Mouse (Mus musculus) cerebellum, adult 9-11 months (tissue): ENCODE data around the gene Fam120a.

Experiments
- DNase-seq: peaks from one replicate; pipeline ENCODE4 v3.0.0; 2022

Gene Fam120a

DNA sequence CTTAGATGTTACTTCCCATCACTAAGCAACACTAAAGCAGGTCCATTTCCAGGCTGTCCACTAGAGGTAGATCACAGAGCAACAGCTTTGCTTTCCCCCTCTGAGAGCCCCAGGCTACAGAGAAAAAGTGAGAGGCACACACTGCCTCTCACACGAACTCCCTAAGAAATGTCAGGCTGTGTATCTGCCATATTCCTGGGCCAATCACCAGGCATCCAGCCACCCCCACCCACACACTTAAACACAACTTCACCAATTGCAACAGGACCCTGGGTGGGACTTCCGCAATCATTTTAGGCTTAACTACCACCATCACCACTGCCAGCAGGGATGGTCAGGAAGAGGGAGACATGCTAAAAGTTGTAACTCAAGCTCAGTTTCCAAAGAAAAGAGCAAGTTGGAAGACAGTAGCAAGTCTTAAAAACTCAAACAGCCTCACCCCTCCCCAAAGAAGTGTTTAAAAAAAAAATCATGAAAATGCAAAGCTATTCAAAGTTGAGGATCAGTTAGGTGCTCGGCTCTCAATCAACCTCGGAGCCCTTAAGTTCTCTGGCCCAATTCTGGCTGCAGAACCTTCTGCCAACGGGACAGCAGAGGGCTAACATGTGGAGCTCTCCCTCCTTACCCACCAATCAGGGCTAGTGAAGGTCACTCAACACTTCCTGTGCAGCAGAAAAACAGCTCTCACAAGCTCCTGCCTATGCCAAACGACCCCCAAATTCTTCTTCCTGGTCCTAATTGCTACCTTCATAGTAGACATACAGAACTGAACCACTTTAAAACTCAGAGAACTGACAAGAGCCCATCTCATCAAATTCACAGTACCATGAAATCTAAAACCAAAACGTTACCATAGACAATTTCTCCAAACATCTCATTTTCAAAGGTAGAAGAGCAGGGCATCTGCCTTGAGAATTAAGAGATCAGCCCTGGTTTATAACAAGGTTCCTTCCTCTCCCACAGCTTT, 2.0 kb downstream of the Fam120a start:
- peak; percentile 54 for DNase-seq

DNA sequence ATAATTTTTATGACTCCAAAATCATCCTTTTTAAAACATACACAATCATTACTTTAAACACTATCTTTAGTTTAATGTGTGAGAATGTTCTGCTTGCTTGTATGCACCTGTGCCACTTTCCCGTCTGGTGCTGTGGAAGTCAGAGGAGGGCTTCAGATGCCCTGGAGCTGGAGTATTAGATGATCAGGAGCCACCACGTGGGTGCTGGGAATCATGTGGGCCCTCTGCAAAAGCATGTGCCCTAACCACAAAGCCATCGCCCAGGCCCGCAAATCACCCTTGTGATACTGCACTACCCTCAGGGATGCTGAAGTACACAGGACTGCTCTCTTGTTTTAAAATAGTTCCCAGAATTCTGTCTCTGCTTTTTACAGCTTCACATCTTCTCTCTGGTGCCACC, 3.0 kb downstream of the Fam120a start:
- DNase-seq = no peak

DNA sequence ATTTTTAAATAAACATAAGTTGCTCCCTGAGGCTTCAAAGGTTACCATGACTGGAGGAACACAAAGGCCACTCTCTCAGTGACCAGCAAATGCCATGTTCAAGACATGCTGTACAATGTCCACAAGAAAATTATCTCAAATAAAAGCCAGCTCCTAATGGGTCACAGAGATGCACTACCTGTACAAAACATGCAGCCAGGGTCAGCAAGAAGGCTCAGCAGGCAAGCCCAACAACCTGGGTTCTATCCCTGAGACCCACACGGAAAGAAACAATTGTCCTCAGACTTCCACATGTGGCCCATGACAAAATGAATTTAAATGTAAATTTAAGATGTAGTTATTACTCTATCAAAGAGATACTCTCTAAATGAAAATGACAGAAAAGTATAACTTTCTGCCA, 4.7 kb downstream of the Fam120a start:
- no peak for DNase-seq

DNA sequence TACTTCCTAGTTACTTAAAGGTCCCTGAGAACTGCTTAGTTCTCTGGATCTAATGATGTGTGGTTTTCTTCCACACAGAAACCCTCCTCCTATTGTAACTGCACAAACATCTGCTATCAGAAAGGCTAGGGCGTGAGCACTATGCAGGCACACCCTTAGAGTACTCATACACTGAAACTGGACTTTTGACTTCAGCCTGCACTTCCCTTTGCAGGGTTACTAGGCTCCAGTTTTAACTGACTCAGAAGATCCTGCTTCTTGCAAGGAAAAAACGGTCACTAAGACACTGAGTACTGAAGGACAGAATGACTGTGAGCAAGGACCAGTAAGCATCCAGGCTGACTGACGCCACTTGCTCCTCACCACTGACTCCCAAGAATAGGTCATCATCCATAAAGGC, 5.3 kb downstream of the Fam120a start:
- no peak for DNase-seq

DNA sequence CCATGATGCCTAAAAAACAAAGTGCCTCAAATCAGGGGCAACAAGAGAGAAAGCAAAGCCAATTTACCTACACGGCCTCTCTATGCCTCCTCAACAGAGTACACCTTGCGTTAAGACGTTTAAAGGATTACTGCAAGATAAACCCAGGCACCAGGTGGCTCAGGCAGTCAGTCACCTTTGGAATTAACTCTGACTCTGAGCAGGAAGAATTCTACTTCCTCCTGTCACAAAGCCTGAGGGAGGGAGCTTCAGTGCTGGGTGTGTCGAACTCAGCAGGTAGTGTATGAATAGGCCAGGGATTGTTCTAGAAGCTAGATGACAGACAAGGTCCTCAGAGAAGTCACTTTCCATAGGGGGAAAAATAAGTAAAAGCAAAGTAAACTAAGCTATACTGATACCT, 9.2 kb downstream of the Fam120a start:
- DNase-seq = no peak

DNA sequence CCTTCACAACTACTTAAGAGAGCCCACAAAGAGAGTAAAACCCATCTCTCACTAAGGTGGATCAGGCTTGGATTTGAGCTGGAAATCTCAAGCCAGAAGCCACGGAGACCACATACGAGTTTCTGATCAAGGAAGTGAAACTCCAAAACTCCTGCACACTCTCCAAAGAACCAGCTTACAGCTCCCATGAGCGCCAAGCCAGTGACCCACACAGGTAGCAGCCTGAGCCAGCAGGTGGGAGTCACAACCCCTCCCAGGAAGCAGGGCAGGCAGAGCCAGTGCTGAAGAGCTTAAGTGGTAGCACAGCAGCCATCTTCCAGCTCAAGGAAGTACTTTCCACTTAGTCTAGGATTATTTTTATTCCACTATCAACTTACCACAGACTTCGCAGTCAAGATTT, 13.0 kb downstream of the Fam120a start:
- DNase-seq = no peak

DNA sequence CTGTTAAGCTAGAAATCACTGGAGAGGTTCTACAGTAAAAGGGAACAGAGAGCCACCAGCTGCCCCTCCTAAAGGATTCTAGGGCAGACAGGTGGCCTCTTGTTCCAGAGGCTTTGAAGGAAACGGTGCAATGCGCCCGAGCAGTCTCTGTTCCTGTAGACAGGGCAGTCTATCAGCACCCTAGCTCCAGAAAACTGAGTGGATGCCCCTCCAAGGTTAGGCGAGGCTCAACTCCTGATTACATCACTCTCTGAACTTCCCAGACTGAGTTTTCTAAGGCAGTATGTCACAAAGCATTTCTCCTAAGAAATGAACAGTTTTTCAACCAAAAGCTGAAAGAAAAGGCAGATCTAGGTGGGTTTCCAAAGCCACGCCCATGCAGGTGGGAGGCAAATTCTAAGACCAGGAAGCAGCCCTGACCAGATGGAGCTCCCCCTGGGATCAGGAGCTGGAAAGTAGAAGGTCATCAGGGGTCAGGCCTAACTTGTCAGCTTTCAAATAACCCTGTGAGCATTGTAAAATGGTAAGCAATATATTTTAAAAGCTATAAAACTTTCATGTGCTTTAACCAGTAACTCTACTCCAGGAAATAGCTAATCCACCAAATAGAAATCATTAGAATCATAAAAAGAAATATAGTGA, 17.1 kb downstream of the Fam120a start:
- DNase-seq = no peak

DNA sequence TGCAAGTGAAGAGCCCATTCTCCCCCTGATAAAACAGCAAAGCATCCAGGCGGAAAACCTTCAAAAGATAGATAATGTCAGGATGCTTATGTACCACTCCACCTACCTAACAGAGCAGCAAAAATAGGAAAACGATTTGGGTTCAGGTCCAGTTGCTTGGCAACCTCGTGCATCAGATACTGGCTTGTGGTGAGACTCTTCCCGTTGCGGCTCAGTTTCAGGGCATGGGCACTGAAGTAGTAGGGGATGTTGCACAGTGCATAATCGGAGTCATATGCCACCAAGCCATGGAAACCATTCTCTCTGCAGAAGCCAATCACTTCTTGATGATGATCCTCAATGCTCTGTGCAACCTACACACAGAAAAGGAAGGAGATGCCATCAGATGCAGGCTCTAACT, 18.9 kb downstream of the Fam120a start:
- DNase-seq = no peak

DNA sequence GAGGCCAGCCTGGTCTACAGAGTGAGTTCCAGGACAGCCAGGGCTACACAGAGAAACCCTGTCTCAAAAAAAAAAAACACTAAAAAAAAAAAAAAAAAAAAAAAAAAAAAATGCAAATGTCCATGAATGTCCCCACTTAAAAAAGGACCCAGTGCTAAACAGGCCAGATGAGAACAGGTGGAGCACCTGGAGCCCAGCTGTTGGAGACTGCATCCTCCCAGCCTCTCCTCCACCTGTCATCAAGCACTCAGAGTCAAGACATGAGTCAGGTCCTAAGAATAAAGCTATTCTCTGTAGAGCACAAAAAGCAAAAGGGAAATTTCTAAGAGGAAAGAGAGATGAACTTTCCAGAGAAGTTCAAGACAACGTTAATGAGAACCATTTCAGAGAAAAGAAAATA, 23.2 kb downstream of the Fam120a start:
- no peak for DNase-seq

DNA sequence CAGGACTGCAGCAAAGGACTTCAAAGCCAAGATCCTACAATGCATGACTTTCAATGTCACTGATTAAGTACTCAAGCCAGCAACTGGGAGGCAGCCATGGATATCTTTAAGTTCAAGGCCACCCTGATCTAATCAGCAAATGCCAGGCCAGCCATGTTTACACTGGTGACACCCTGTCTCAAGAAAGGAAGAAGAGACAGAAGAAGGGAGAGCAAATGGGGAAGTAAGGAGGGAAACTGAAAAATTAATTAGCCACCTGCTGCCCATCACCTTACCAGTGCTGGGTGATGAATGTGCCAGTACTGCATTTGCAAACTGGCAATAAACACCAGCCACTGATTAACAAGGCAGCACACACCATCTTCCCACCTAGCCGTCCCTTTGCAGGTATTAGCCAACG, 25.3 kb downstream of the Fam120a start:
- DNase-seq = no peak

DNA sequence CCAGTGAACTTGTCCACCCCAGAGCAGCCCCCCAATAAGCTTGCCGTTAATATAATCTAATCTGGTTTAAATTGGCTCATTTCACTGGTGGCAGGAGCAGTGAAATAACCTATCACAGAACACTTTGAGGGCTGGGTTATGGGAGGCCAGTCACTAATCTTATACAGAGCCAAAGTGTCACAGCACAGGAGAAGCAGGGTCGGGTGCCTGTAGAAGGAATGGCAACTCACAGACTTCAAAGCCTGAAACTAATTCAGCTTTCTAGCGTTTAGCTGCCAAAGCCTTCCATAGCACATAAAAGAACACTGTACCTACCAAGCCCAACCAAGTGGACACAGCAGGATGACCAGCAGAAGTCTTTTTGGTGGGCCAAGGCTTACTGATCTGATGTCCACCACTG, 26.0 kb downstream of the Fam120a start:
- DNase-seq = no peak

DNA sequence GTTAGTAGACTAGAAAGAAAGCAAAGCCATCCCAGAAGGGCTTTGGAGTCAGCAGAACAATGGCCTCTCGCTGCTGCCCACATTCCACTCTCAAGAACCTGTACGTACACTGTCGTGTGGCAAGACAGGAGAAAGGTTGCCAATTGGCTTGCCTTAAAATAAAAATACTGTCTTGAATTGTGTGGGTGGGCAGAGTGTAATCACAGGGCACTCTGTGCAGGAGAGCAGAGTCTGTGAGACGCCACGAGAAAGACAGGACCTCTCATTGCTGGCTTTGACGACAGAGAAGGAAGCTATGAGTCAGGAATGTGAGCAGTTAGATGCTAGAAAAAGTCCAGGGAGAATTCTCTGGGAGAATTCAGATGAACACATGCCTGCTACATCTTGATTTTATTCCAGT, 33.2 kb downstream of the Fam120a start:
- no peak for DNase-seq

DNA sequence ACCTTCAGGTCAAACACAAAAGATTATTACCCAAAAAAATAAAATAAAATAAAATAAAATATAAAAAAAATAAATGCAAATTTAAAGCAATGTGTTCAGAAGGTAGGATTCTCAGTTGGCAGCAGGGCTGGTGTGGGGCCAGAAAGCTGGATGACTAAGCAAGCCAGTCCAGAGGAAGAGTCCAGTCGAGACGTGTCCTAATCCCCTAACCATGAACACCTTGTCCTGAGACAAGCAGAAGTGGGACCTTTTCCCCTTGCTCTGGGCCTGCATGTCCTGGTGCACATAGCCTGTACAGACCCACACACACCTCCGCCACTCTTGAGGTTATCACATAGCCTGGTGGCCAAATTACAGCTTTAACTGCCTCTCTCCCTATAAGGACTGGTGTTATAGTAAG, 35.1 kb downstream of the Fam120a start:
- DNase-seq = no peak

DNA sequence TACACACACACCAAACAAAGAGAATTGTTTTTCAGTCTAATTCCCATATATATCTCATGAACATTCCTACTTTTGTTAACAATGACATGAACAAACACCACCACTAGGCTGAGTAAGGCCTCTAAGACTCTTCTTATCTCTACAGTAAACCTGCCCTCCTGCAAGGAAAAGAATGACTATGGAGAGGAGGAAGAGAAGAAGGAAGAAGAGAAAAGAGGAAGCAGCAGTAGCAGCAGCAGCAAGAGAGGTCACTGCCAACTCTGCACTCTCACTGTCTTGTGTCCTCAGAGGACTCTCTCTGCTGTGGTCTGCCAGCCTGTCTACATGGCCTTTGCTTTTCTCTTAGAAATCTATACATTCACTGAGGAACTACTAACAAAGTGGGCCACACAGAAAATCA, 36.1 kb downstream of the Fam120a start:
- DNase-seq = no peak

DNA sequence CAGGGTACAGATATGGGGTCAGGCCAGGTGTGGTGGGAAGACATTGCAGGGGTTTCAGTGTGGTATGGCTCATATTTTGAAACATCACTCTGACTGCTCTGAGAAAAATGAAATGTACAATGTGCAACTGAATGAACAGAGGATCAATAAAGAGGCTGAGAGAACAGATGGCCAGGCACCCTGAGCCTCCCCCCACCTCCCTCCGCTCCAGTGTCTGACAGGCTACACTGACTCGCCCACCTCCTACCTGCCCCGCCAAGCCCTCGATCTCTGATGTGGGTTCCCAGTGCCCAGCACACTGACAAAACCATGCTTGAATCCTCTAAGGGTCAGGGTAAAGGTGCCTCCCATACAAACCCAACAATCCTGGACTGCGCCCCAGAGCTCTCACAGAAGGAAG, 36.6 kb downstream of the Fam120a start:
- DNase-seq = no peak

DNA sequence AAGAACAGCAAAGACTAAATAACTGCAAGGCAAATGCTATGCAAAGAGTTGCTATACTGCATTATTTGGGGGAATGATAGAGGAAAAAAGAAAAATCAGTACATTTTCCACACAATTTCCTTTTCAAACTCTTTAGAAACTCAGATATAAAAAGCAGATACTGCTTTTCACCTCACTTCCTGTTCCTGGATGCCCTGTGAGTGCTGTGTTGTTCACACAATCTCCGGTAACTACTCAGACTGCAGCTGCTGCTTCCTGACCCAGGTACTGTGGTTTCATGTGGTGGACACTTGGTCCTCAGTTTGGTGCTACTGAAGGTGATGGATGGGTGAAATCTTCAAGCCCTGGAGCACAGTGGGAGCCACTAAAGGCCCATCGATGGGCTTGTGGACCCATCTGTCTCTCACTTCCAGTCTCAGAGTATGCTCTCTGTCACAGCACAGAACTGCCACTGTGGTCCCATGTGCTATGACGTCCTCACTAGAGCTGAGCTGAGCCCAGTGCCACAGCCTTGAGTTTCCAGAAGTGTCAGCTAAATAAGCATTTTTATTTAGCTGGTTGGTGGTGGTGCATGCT, 38.2 kb downstream of the Fam120a start:
- no peak for DNase-seq

DNA sequence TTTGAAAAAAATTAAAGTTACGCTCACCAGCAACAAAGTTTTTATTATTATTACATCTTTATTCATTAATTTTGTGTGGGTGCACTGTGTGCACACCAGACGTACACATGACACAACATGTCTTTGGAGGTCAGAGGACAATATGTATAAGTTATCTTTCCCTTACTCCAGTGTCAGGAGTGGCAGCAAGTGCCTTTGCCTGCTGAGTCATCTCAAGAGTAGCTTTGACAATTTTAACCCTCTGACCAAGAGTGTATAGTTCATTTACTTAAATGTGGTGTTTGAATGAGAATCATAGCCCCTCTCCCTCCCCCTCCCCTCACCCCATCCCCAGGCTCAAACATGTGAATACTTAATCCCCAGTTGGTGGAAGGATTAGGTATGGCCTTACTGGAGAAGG, 40.2 kb downstream of the Fam120a start:
- no peak for DNase-seq

DNA sequence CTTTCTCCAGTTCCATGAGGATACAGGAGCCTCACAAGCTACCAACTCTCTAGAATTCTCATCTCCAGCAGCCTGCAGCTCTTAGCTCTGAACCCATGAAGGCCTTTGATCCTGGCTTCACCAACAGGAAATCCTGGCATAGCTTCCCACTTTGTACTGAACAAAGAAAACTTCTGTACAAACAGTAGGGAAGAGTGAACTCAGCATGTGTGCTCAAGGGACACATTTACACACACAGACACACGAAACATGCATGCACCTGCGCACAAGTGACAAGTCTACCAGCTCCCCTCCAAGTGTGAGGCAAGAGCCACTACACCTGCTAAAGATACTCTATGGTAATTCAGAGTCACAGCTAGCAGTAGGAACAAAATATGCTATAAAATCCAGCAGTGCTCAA, 45.1 kb downstream of the Fam120a start:
- no peak for DNase-seq

DNA sequence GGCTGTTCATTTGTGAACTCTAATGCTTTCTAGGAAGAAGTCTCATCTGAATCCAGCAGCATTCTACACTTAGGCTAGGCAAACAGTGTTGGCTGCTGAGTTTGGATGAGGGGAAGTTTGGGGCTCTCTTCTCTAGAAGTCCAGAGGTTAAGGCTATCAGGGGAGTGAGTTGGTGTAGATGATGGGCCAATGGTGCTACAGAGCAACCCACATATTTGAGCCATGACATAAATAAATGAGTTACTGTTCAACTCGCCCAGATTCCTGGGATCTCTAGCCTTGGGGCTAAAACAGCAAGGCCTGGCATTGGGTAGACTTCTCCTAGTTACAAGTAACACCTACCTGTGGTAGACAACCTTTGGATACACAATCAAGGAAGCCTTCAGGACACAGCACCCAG, 46.6 kb downstream of the Fam120a start:
- DNase-seq = no peak

DNA sequence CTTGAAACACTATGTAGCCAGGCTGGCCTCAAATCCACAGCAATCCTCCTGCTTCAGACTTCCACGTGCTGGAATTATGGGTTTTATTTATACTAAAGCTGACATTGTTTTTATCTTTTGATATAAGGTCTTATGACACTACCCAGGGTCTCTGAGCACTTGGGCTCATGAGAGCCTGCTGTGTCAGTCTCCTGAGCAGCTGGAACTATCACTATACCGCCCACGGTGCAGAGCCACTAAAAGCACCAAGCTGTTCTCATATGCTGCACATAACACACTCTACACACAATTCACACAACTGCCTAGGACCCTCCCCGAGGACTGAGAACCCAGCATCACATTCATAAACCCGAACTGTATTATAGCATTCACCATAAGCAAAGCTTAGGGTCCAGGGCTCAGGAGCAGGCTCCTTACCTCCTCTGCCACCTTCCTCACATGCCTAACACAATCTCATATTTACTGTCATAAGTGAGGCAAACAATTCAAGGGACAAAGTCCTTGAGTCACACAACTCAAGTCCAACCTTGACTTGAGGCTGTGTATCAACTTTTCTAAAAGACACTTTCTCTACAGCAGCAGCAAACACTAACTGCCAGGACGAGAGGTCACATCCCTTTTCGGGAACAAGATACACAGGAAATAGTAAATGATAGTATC, 47.9 kb downstream of the Fam120a start:
- DNase-seq = no peak

DNA sequence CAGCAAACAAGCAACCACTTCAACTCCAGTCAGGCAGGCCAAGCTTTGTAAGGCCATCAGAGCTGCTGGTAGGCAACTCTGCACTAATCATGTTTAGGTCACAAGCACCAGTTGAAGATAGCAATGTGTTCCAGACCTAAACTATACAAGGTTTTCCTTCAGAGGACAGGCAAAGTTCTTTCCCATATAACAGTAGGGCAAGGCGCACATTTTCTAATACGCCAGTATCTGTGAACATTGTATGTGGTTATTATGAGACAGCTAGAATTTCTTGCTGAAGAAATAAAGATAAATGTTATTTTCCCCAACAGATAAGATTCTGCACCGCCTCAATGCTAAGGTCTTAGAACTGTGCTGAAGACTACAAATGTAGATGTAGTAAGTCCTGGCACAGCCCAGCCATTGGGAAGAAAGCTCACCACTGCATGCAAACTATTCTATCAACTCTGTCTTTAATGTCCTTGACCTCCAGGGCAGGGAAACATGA, 50.7 kb downstream of the Fam120a start:
- no peak for DNase-seq

DNA sequence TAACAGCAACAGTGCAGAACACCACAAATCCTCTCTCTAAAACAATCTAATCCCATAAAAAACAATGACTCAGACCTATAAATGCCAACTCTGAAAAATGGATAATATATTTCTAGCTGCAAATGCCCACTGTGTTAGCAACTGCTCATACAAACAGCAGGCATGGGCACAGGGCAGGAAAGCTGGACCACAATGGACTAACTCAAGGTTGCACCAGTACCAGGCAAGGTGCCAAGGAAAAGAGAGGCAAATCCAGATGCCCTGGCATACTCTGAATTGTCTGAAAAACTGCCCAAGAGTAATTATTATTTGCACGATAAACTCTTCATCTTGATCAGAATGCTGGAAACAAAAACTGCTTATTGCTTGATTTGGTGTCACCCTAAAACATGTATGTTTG, 54.1 kb downstream of the Fam120a start:
- DNase-seq = no peak

DNA sequence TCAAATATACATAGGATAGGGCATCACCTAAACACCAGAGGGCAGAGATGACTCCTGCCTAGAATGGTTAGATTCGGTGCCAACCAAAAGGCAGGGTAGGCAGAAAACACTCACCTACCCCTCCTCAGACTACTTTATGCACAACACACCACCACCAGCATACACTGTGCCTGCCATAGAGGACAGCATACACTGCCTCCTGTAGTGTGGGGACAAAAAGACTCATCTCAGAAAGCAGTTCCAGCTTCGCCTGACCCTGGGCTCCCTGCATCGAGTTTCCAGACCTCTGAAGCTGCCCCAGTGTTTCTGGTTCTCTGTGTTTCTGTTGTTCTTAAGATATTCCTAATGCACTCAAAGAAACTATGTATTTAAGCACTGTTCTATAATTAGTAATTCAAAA, 54.7 kb downstream of the Fam120a start:
- DNase-seq = no peak

DNA sequence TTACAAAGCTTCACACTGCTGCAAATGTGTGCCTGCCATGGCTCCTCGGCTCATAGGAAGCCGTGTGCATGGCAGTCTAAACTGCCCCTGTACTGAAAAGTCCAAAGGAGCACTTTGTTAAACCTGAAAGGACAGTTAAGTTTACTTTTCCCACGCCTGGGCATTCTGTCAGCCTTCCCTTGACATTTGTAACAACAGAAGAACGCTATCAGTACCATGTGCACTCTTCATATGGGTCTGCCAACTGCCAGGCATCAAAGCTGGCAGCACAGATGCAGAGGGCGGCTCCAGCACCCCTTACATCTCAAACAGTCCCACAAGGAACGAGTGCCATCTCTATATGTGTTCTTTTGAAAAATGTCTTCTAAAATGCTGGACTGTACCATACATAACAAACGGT, 56.4 kb downstream of the Fam120a start:
- DNase-seq = no peak
